Mouse (Mus musculus) megakaryocyte, embryonic 14.5 days (primary cell): ENCODE measurements at regions not wholly inside any gene's neighbourhood (a gene's known extent, or its start where the extent isn't known, plus 50 kb on each side); places are given as distances from the start of the nearest gene placed in this dataset.

Experiments used
- FLI1 ChIP-seq: IDR thresholded peaks from 2 replicates; pipeline ENCODE4 v1.6.1; 2012; ENCODE audit warnings: low read length, inconsistent platforms, mixed read lengths
- GATA1 ChIP-seq: IDR thresholded peaks from 3 replicates; pipeline ENCODE4 v1.6.1; 2012; ENCODE audit warnings: mixed read lengths, low read length, inconsistent platforms, borderline replicate concordance

DNA sequence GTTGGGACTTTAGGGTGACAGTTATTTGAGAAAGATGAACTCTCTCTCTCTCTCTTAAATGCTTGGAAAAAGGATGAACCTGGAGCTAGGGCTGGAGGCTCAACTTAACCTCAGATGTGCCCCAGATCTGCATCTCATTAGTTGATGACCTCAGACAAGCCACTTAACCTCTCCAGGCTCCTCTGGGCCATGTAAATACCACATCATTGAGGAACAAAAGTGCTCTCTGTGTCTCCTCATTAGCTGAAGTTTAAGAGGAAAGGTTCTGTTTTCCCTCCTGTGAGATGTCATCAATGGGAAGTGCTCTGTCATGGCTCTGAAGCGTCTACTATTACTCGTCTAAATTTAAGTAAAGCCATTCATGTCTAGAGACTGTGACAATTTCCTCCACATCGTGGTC, 91.5 kb upstream of the Mroh9 start:
- TF ChIP-seq GATA1 (no peak), FLI1 (no peak)
